Mouse (Mus musculus) cerebellum, adult 9-10 months (tissue): ENCODE measurements around the gene Thsd7a.
A peak's percentile ranks its signal among the peaks of the same experiment; 100 is the strongest.

Experiments
- DNase-seq: peaks from one replicate; pipeline ENCODE4 v3.0.0; 2022

Thsd7a gene

GRCm38 (mm10) chr6:12748787-12749530 lies at the start of gene Thsd7a:
Gene Thsd7a, minus strand, starts transcription at chr6:12749410.
- DNase-seq: peak; percentile 17

- DNase-seq: no peak
These were observed 37.9 kb upstream of the Thsd7a start for GRCm38 (mm10) chr6:12787129-12787528.

DNA sequence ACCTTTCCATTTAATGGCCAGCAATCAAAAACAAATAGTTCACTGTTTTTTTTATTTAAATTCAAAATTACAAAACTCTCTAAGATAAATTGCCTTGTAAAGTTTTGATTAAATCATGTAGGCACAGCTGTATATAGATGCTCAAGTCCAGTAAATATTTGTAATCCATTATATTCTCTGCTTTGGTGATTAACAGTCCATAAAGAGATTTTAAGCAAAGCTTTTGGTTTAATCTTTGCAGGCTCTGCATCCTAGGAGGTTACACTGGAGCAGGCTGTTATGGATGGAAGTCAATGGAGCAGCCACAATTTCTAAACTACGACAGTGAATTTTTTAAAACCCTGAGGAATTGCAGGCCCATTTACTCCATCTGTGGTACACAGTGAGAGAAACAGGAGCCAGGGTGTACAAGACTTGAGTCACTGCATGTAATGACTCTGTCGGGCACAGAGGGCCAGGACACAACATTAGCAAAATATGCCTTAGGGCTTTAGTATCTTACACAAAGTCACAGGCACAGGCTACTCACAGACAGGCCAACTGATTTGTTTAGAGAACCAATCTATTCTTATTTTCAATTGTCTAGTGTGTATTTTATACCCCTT lies 37.3 kb upstream of the Thsd7a start:
- DNase-seq: no peak

DNA sequence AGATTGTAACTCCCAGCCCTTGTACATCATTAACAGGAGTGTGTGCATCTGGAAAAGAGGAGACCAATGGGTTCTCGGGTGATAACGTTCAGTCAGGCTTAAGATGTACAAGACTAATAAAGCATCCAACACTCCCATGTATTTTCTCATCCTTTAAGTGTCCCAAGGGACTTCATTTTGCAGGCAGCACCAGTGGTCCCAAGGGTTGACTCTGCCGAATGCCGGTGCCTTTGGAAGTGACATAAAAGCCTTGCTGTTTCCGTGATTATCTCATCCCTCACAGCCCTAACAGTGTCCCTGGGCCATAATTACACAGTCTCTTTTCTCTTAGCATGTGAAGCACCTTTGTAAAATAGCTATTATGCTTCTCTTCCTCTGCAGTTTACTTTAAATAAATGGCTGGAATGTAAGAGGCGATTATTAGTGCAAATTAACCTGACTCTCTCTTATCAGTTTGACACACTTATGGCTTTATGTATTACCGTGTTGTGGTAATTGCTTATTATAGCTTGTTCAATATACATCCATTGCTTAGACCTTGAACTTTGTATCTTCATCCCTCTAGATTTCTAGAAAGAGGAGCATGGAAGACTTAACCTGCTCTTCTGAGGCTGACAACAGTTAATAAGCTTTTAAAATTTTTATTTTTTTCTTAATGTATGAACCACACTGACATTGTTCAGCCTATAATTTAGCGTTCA lies 35.9 kb upstream of the Thsd7a start:
- no peak for DNase-seq

GRCm38 (mm10) chr6:12772799-12773198 lies 23.6 kb upstream of the Thsd7a start:
- DNase-seq: no peak

DNA sequence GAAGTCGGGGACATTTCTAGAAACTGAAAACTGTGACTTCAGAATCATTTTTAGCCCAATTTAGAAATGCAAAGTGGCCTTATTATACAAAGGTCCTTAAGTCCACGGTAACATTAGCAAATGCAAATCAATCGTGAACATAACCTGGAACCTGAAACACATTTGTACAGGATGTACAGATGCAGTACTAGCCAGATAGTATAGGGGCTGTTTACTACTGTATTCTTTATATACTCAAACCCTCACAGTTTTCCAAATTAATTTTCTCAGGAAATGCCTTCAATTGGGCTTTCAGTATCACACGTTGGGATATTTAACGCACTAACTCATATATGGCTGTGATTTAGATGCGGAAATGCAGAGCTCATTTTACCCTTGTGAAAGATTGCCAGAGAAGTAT lies 16.0 kb upstream of the Thsd7a start:
- DNase-seq: no peak

- no peak for DNase-seq
These were observed 15.4 kb upstream of the Thsd7a start for GRCm38 (mm10) chr6:12764606-12765005.

DNA sequence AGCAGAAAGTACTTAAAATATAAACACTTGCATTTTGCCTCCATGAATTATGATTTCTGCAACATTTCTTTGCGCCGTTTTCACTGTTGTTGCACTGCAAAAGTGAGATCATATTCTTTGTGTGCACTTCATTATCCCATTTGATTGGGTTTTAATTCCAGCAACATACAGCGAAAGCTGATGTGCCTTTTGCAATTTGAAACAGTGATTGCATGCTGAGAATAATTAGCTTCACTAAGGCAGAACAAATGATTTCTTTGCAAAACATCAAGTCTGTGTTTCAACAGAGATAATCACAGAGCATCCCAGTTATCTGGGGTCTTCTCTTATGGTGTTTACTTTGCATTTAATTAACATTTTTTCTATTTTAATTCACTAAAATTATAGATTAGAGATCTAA lies 14.6 kb upstream of the Thsd7a start:
- no peak for DNase-seq

DNA sequence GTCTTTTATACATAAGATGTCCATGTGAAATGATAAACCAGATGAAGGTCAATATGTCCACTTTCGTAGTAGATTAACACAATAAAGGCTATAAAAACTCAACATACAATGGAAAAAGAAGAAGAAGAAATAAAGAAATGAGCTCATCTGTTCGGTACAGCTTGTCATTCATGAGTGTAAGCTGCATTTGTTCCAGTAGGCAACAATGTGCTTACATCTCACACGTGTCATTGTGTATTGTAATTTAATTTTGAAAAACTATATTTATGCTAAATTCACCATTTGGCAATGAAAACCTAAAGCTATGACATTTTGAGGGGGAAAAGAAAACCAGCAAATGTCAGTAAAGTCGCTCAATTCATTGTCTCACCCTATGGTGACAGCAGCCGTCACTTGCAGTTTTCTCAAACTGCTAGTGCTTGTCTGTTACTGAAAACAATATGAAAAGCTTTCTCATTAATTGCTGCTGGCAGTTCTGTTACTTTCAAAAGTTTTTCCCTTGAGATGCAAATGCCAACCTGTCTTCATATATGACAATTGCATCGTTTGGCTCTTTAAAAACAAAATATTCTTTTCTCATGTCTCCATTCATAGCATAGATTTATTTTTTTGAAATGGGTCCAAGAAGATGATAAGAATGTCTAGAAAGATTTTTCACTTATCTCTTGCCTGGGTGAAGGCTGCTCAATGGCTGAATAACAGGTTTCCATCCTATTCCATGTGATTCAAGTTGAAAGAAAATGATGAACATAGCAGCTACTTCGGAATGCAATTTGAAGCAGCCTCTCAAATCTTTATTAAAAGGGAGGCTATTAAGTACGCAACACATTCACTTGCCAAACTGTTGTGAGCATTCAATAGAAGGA lies 10.4 kb upstream of the Thsd7a start:
- DNase-seq: no peak

DNA sequence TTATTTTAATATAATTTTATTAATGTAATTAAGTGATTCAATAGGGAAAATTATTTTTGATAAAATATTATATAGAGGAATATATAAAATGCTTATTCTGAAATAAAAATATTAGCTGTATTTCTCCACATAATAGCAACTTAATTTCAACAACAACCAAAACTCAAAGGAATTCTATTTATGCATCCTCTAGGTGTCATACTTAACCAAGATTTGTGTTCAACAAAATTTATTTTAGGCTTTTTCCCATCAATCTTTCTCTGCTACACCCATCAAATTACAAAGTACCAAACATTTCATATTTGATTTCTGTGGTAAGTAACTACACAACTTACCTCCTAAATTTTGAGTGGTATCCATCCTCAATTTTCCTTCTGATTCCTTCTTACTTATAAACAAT lies 3.1 kb upstream of the Thsd7a start:
- DNase-seq: no peak

DNA sequence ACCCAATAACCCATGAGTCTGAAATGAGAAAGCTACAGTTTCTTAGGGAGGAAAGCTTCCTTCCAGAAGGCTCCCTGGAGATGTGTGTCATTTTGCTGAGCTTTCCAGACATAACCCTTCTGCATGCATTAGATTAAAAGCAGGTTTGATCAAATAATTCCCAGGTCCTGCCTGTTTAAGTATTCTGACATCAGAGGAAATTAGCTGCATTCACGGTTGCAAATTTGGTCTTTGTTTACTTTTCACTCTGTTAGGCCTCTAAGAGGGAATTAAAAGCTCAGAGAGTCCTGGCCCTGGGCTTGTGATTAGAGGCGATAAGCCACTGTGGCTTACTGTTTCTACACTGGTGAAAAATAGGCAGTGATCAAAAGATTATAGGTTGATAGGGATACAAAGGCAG lies 1.2 kb upstream of the Thsd7a start:
- DNase-seq: no peak

GRCm38 (mm10) chr6:12749531-12750210 lies 461 bp upstream of the Thsd7a start:
- no peak for DNase-seq

DNA sequence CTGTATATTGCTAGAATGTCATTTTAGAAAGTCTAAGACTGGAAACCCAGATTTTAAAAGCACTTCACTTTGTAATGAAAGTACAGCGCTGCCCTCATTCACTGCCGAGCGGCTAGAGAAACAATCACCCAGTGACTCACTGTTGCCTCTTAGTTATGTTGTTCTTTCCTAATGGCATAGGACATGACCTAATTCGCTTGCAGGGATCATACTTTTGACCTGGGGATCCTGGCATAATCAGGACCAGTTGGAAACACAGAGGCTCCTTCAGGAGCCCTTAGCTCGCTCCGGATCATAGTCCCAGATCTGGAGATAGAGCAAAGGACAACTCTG lies 790 bp downstream of the Thsd7a start:
- no peak for DNase-seq

DNA sequence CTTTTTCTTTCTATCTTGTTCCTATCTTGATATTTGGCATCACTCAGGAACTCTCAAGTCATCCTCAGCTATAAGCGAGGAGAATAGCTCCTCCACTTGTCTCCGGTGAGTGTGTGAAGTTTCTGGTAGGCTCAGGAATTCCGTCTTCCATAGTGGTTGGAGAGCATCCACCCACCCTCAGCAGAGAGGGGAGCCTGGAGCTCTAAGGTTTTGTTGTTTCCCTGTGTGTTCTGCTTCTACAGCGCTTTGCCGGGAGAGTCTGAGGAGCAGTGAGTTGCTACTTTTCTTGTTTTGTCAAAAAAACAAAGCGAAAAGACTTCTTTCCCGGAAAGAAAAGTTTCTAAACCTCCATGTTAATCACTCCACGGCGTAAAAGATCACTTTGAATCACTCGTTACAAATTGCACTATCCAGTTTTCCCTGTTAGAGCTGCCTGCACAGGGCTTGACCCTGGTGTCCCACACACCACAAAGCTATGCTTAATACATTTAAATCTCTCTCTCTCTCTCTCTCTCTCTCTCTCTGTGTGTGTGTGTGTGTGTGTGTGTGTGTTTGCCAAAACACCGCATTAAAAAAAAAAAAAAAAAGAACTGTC lies 1.3 kb downstream of the Thsd7a start:
- no peak for DNase-seq

DNA sequence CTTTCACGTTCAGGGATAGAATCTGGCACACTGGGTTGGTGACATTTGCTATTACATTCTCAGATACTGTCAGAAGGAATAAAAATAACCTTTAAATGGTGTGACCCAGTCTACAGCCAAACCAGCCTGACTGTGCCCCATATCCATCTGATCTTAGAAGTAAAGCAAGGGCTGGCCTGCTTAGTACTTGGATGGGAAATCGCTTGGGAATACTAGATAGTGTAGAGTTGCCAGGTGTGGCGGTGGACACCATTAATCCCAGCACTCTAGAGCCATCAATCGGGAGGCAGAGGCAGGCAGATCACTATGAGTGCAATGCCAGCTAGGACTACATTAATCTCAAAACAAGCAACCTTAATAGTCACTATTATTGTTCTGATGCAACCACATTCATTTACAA lies 6.4 kb downstream of the Thsd7a start:
- DNase-seq: no peak

- no peak for DNase-seq
These were observed 15.3 kb downstream of the Thsd7a start for GRCm38 (mm10) chr6:12733924-12734323.

DNA sequence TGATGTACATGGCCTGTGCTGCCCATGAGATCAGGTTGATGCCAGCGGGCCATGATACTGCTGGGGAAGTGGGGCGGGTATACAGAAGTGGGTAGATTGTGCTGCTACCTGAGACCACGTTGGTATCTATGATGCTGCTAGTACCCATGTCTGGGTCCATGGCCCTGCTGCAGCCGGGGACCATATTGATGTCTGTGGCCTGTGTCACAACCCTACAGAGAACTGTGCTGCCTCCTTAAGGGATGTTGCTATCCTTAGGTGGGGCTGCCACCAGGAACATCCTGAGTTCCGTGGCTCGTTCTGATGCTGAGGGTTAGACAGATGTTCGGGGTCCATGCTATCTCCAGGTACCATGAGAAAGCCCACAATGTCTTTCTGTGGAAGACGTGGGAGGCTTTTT lies 33.1 kb downstream of the Thsd7a start:
- DNase-seq: no peak

DNA sequence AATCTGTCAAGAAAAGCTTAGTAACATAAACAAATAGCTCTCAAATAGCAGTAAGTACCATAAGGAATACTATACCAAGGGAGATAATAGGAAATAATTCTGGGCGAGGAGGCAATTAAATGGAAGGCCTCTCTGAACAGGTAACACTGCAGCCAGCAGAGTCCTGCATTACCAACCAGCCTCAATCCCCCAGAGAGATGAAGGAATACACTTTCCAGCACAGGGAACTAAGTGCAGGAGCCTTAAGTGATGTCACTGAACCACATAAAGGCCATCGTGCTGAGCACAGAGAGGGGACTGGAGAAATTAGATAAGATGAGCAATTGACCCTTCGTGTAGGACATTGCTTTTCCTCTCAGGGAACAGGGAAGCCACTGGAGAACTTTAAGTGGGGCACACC lies 36.6 kb downstream of the Thsd7a start:
- no peak for DNase-seq

DNA sequence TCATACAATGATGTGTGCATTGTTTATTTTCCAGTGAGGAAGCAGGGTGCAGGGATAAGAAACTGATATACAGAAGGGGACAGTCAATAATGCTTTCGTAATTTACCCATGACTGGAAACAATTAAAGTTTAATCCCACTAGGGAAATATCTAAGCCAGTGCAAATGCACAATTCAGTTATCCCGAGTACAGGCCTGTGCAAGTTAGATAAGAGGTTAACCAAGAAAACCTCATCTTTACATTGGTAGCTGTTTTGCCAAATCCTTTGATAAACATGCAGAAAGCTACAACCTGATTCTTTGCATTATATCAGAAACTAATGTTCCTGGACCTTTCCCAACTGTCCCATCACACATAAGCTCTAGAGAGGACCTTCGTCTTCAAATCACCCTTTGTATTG lies 46.3 kb downstream of the Thsd7a start:
- no peak for DNase-seq

DNA sequence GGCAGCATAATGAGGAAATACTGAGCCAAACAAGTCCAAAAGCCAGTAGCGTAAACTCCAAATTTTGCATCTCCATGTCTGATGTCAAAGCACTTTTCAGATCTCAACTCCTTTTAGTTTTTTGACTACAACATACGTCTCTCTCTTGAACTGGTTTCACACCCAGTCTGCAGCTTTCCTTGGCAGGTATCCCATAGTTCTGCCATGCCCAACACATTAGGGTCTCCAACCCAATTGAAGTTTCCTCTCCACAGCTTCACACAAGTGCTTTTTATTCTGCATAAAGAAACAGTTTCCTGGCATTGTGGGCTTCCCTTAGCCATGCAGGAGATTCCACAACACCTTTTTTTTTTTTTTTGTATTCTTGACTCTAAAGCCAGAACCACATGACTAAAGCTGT lies 50.1 kb downstream of the Thsd7a start:
- no peak for DNase-seq

DNA sequence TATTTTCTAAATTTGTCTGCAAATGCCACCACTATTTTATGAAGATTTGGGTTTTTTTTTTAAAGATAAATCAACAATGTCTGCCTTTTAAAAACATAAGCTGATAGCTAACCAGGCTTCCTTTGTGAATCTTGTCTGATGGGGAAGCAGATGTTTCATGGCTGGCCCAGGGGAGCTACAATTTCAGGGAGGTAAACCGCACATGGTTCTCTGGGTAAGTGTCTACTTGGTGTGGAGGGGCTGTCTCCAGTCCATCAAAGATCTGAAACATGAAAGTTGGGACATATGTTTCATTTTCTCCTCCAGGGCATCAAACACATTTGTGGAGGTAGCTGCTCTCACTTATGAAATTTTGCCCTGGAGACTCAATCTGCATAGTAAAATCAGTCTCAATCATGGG lies 55.5 kb downstream of the Thsd7a start:
- no peak for DNase-seq

- DNase-seq: no peak
These were observed 56.0 kb downstream of the Thsd7a start for GRCm38 (mm10) chr6:12693239-12693638.
